Mouse (Mus musculus) kidney, postnatal 25 days (tissue): Measurements from ENCODE around the gene Ctdnep1.

Source experiments
- DNase-seq, 2 experiments: peaks; one replicate each; pipeline ENCODE4 v3.0.0; 2021; ENCODE audit warnings: mixed read lengths in 2 of 2

Gene Ctdnep1

DNA sequence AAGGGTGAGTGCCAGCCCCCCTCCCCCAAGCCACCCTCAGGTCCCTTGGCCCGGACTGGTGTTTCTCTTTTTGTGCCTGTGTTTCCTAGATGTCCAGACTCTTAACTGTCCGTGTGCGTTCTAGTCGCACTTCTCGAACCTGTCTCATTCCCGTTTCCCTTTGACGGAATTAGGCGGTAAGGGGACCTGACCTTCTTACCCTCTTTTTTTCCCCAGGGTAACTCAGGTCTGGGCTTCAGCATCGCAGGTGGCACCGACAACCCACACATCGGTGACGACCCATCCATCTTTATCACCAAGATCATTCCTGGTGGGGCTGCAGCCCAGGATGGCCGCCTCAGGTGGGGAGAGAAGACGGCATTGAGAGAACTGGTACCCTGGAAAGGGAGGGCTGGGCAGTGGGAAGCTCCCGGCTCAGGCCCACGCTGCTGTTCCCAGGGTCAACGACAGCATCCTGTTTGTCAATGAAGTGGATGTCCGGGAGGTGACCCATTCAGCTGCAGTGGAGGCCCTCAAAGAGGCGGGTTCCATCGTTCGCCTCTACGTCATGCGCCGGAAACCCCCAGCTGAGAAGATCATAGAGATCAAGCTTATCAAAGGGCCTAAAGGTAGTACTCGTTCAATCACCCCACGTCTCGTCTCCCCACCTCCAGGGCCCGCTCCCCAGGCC is 49.8 kb downstream of the Ctdnep1 start:
- DNase-seq: peak in 1 of 2 experiments; percentile 29

DNA sequence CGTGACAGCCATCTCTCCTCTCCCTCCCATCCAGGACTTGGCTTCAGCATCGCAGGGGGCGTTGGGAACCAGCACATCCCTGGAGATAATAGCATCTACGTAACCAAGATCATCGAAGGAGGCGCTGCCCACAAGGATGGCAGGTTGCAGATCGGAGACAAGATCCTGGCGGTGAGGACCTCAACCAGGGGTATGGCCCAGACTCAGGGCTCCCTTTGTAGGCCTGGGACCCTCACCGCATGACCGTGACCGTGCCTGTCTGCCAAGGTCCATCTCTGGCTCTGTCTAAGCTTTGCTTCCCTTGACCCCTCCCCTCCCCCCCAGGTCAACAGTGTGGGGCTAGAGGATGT is 50.3 kb downstream of the Ctdnep1 start:
- peak in 1 of 2 experiments; percentile 32 for DNase-seq

DNA sequence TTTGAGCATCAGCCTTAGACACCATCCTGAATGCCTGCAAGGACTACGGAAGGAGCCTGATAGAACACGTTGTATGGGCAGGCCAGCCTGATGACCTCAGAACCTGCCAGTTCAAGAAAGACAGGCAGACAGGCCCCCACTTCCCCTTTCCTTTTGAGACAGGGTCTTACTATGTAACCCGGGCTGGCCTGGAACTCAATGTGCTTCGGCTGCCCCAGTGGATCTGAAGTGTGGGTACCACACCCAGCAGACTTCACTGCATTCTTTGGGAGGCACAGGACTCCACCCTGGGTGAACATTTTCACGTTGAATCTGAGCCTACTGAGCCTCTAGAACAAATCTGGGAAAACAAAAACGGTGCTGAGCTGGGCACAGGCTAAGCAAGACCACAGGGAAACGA is 57.2 kb downstream of the Ctdnep1 start:
- no peak for DNase-seq

DNA sequence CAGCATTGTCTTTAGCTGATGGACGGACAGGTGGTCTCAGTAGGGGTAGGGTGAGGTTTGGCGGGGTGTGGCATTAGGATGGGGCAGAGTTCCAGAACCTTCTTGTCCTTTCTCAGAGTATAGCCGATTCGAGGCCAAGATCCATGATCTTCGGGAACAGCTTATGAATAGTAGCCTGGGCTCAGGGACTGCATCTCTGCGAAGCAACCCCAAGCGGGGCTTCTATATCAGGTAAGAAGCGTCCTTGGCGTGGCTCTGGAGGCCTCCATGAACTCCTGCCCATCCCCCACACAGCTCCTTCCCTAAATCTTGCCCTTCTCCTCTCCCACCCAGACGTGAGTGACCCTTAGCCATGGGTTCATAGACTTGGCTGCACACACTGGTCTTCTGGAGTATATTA is 58.7 kb downstream of the Ctdnep1 start:
- DNase-seq: no peak

DNA sequence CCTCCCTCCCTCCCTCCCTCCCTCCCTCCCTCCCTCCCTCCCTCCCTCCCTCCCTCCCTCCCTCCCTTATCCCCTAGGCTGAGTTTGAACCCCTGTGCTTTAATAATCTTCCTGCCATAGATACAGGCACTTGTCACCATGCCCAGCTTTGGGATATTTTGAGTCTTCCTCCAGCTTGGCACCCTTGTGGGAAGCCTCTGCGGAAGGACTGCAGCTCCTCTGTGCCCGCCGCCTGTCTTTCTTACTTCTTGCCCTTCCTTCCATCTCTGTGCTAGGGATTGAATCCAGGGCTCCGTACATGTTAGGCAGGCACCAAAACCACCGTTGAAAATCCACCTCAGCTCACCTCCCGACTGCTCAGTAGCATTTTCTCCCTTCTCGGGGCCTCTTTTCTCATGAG is 59.2 kb downstream of the Ctdnep1 start:
- no peak for DNase-seq
